Mouse (Mus musculus): ENCODE measurements around the gene Ugt2b5. TPM values are rescaled to one million over a fixed set of nuclear protein-coding genes. Genes with fewer than 3 reads are reported as not detected.
"Not testable (repeated sequence)": the region's sequence is repeated elsewhere in the genome, so short reads cannot be mapped to it uniquely, and the experiment has no call there.

The Ugt2b5 gene
- not detected in 2 replicates for polyA plus RNA-seq (2012; ENCODE audit: insufficient read depth, insufficient read length, low replicate concordance, missing spikeins)

- H3K27ac ChIP-seq (ENCODE audit: insufficient read depth, low read depth, low read length); H3K4me3 ChIP-seq (ENCODE audit: insufficient read depth, low read depth, low read length); H3K4me1 ChIP-seq (ENCODE audit: control insufficient read depth, insufficient read depth, low read length): not testable (repeated sequence)
- WGBS: 98% methylated on average over 2 of the region's 2 CpGs
Observed at GRCm38 (mm10) chr5:87140196-87140595, at the start of gene Ugt2b5. Gene Ugt2b5 (minus strand): TSS chr5:87140318.

- not testable (repeated sequence) for H3K4me3 ChIP-seq (ENCODE audit: insufficient read depth, low read depth, low read length)
Observed at GRCm38 (mm10) chr5:87175780-87176179, 35.7 kb upstream of the Ugt2b5 start.

GRCm38 (mm10) chr5:87174671-87175070 lies 34.6 kb upstream of the Ugt2b5 start:
- no peak overlapping the region for H3K4me3 ChIP-seq (ENCODE audit: insufficient read depth, low read depth, low read length)
- H3K27ac ChIP-seq (ENCODE audit: insufficient read depth, low read depth, low read length): no peak overlapping the region
- no peak for TF ChIP-seq CTCF (IDR thresholded peaks at IDR 0.05; ENCODE audit: insufficient read depth, low read depth, low read length)
- TF ChIP-seq POLR2A (IDR thresholded peaks at IDR 0.05; ENCODE audit: insufficient read depth, low read depth, low read length): no peak
- no peaks in the 10 kb centered on the region for H3K4me1 ChIP-seq (ENCODE audit: control insufficient read depth, insufficient read depth, low read length)
- WGBS: 51% methylated on average over 2 of the region's 2 CpGs

More at GRCm38 (mm10) chr5:87175780-87176179, 35.7 kb upstream of the Ugt2b5 start:
- not testable (repeated sequence) for H3K27ac ChIP-seq (ENCODE audit: insufficient read depth, low read depth, low read length); H3K4me1 ChIP-seq (ENCODE audit: control insufficient read depth, insufficient read depth, low read length)
- WGBS: 33% methylated on average over 2 of the region's 2 CpGs

- H3K4me1 ChIP-seq (ENCODE audit: control insufficient read depth, insufficient read depth, low read length): no peaks in the 10 kb centered on the region
- no peak overlapping the region for H3K27ac ChIP-seq (ENCODE audit: insufficient read depth, low read depth, low read length)
- TF ChIP-seq CTCF (IDR thresholded peaks at IDR 0.05; ENCODE audit: insufficient read depth, low read depth, low read length): no peak
- TF ChIP-seq POLR2A (IDR thresholded peaks at IDR 0.05; ENCODE audit: insufficient read depth, low read depth, low read length): no peak
- WGBS: 66% methylated on average over 8 of the region's 8 CpGs
- no peak overlapping the region for H3K4me3 ChIP-seq (ENCODE audit: insufficient read depth, low read depth, low read length)
Observed at GRCm38 (mm10) chr5:87147741-87148454, 7.8 kb upstream of the Ugt2b5 start.

GRCm38 (mm10) chr5:87142865-87143456 lies 2.8 kb upstream of the Ugt2b5 start:
- TF ChIP-seq CTCF (IDR thresholded peaks at IDR 0.05; ENCODE audit: insufficient read depth, low read depth, low read length) (no peak), POLR2A (IDR thresholded peaks at IDR 0.05; ENCODE audit: insufficient read depth, low read depth, low read length) (no peak)
- no peak overlapping the region for H3K4me3 ChIP-seq (ENCODE audit: insufficient read depth, low read depth, low read length)
- H3K27ac ChIP-seq (ENCODE audit: insufficient read depth, low read depth, low read length): no peak overlapping the region
- WGBS: 37% methylated on average over 3 of the region's 3 CpGs
- no peaks in the 10 kb centered on the region for H3K4me1 ChIP-seq (ENCODE audit: control insufficient read depth, insufficient read depth, low read length)

GRCm38 (mm10) chr5:87103697-87104096 lies 36.4 kb downstream of the Ugt2b5 start:
- H3K27ac ChIP-seq (ENCODE audit: insufficient read depth, low read depth, low read length); H3K4me3 ChIP-seq (ENCODE audit: insufficient read depth, low read depth, low read length); H3K4me1 ChIP-seq (ENCODE audit: control insufficient read depth, insufficient read depth, low read length): not testable (repeated sequence)
- 92% methylated on average over 1 of the region's 1 CpGs for whole genome bisulfite sequencing

- H3K27ac ChIP-seq (ENCODE audit: insufficient read depth, low read depth, low read length): no peak within 1 kb of the TSS
- no peak within 1 kb of the TSS for H3K4me3 ChIP-seq (ENCODE audit: insufficient read depth, low read depth, low read length)
- TF ChIP-seq POLR2A (IDR thresholded peaks at IDR 0.05; ENCODE audit: insufficient read depth, low read depth, low read length) (no peak), CTCF (IDR thresholded peaks at IDR 0.05; ENCODE audit: insufficient read depth, low read depth, low read length) (no peak)
- no peaks in the 10 kb centered on the region for H3K4me1 ChIP-seq (ENCODE audit: control insufficient read depth, insufficient read depth, low read length)
- WGBS: 93% methylated on average over 1 of the region's 1 CpGs
Observed at GRCm38 (mm10) chr5:87092346-87093027, 47.6 kb downstream of the Ugt2b5 start, which contains the start of gene Ugt2b36. Gene Ugt2b36 (minus strand): TSS chr5:87092555.

GRCm38 (mm10) chr5:87091111-87091510 lies 49.0 kb downstream of the Ugt2b5 start:
- Histone ChIP-seq H3K27ac (ENCODE audit: insufficient read depth, low read depth, low read length) (no peak overlapping the region), H3K4me1 (ENCODE audit: control insufficient read depth, insufficient read depth, low read length) (no peaks in the 10 kb centered on the region), H3K4me3 (ENCODE audit: insufficient read depth, low read depth, low read length) (no peak overlapping the region)
- no peak for TF ChIP-seq CTCF (IDR thresholded peaks at IDR 0.05; ENCODE audit: insufficient read depth, low read depth, low read length)
- TF ChIP-seq POLR2A (IDR thresholded peaks at IDR 0.05; ENCODE audit: insufficient read depth, low read depth, low read length): no peak

- Histone ChIP-seq H3K4me1 (ENCODE audit: control insufficient read depth, insufficient read depth, low read length) (no peaks in the 10 kb centered on the region), H3K4me3 (ENCODE audit: insufficient read depth, low read depth, low read length) (no peak overlapping the region), H3K27ac (ENCODE audit: insufficient read depth, low read depth, low read length) (no peak overlapping the region)
- no peak for TF ChIP-seq CTCF (IDR thresholded peaks at IDR 0.05; ENCODE audit: insufficient read depth, low read depth, low read length)
- TF ChIP-seq POLR2A (IDR thresholded peaks at IDR 0.05; ENCODE audit: insufficient read depth, low read depth, low read length): no peak
Observed at GRCm38 (mm10) chr5:87089264-87089663, 50.9 kb downstream of the Ugt2b5 start.

Data from olfactory bulb, adult 2 months (tissue).